Mouse (Mus musculus): ENCODE results near the gene Sfmbt1. TPM values are rescaled to one million over a fixed set of nuclear protein-coding genes. Genes with fewer than 3 reads are reported as not detected.
"Not testable (repeated sequence)": the region's sequence is repeated elsewhere in the genome, so short reads cannot be mapped to it uniquely, and the experiment has no call there.

Gene Sfmbt1
- polyA plus RNA-seq, 1 experiment from 2014 or later, result 14.9 TPM

- ATAC-seq (replicated peaks; ENCODE audit: low FRiP score, low TSS enrichment, low read depth) (no peak), DNase-seq (ENCODE audit: low spot score) (peak; percentile 41)
- Histone ChIP-seq H3K9ac (ENCODE audit: low read length) (no peak overlapping the region), H3K27ac (ENCODE audit: low read depth) (no peak overlapping the region), H3K36me3 (ENCODE audit: control insufficient read depth, insufficient read depth, low read length) (no peaks in the 10 kb centered on the region), H3K4me2 (ENCODE audit: low read length) (no peak overlapping the region), H3K4me3 (ENCODE audit: low read depth, low read length) (no peak overlapping the region), H3K9me3 (ENCODE audit: control insufficient read depth, low read length) (no peaks in the 10 kb centered on the region), H3K27me3 (replicated peaks; ENCODE audit: control insufficient read depth, insufficient read depth, low read length) (0 out of 2 replicates have a peak, but pooled peaks cover 2% of the 10 kb centered on the region), H3K4me1 (replicated peaks; ENCODE audit: control insufficient read depth, insufficient read depth, low read length) (no peaks in the 10 kb centered on the region)
- WGBS, result 70% methylated on average over 8 of the region's 8 CpGs
These were observed 10.4 kb upstream of the Sfmbt1 start for GRCm38 (mm10) chr14:30704098-30704855.

DNA sequence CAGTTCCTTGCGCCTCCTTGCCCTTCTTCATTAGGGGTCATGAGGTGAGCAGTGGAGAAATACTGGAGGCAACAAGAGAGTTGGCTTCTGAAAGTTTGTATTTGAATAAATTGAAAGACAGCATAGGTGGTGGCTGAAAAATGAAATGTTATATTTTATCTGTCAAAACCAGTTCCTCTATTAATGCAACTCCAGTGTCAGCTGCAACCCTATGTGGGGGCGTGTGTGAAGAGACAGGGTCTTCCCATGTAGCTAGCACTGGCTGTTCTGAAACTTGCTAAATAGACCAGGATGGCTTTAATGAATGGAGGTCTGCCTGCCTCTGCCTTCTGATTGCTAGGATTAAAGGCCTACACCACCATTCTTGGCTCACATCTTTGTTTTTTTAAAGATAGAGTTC lies 2.8 kb upstream of the Sfmbt1 start:
- no peak for DNase-seq (ENCODE audit: low spot score)
- H3K36me3 ChIP-seq (ENCODE audit: control insufficient read depth, insufficient read depth, low read length), result no peaks in the 10 kb centered on the region

DNA sequence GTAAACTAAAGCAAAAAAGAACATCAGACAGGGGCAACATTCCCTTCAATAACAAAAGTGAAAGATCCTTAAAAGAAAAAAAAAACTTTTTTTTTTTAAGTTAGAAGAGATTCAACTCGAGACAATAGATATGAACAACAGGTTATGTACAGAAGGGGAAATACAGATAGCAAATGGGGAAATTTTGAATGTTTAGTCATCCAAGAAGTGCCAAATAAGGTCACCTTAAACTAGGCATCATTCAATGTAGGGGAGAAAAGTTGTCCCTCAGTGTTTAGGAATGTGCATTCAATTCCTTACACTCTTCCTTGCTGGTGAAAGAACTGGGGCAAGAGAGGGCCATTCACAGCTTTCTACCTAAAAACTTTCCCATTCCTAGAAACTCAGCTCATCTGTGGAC lies 880 bp upstream of the Sfmbt1 start:
- H3K4me3 ChIP-seq (ENCODE audit: low read depth, low read length), result no peak overlapping the region
- no peak overlapping the region for H3K9ac ChIP-seq (ENCODE audit: low read length)
- H3K4me1 ChIP-seq (replicated peaks; ENCODE audit: control insufficient read depth, insufficient read depth, low read length), result peaks cover 8% of the 10 kb centered on the region
- H3K36me3 ChIP-seq (ENCODE audit: control insufficient read depth, insufficient read depth, low read length), result no peaks in the 10 kb centered on the region
- no peak overlapping the region for H3K27ac ChIP-seq (ENCODE audit: low read depth)
- peaks cover 15% of the 10 kb centered on the region for H3K27me3 ChIP-seq (replicated peaks; ENCODE audit: control insufficient read depth, insufficient read depth, low read length)
- H3K4me2 ChIP-seq (ENCODE audit: low read length), result no peak overlapping the region
- no peaks in the 10 kb centered on the region for H3K9me3 ChIP-seq (ENCODE audit: control insufficient read depth, low read length)
- WGBS, result 77% methylated on average over 1 of the region's 1 CpGs
- ATAC-seq (replicated peaks; ENCODE audit: low FRiP score, low TSS enrichment, low read depth) (no peak), DNase-seq (ENCODE audit: low spot score) (no peak)

More for the DNA sequence above, 2.8 kb upstream of the Sfmbt1 start:
- no peak overlapping the region for H3K4me2 ChIP-seq (ENCODE audit: low read length)
- ATAC-seq (replicated peaks; ENCODE audit: low FRiP score, low TSS enrichment, low read depth), result no peak
- H3K4me1 ChIP-seq (replicated peaks; ENCODE audit: control insufficient read depth, insufficient read depth, low read length), result peaks cover 5% of the 10 kb centered on the region
- peaks cover 15% of the 10 kb centered on the region for H3K27me3 ChIP-seq (replicated peaks; ENCODE audit: control insufficient read depth, insufficient read depth, low read length)
- 94% methylated on average over 2 of the region's 2 CpGs for whole genome bisulfite sequencing
- no peaks in the 10 kb centered on the region for H3K9me3 ChIP-seq (ENCODE audit: control insufficient read depth, low read length)
- no peak overlapping the region for H3K4me3 ChIP-seq (ENCODE audit: low read depth, low read length)
- no peak overlapping the region for H3K9ac ChIP-seq (ENCODE audit: low read length)
- no peak overlapping the region for H3K27ac ChIP-seq (ENCODE audit: low read depth)

DNA sequence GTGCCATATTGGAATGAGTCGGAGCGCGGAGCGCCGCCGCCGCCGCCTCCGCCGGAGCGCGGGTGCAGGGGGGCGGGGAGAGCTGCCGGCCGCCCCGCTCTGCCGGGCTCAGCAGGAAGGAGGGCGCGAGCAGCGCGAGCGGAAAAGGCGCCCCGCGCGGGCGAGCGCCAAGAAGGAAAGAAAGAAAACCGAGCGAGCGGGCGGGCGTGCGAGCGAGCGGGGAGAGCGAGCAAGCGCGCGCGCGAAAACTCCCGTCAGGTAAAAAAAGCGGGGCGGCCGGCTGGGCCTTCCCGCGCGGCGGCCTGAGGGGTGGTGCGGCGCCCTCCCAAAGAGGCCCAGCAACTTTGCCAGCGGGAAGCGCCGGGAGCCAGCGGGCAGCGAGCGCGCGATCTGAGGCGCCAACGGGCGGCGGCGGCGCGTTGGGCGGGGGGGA lies 985 bp downstream of the Sfmbt1 start:
- no peaks in the 10 kb centered on the region for H3K36me3 ChIP-seq (ENCODE audit: control insufficient read depth, insufficient read depth, low read length)
- under 1% methylated on average over 64 of the region's 68 CpGs for WGBS
- H3K4me2 ChIP-seq (ENCODE audit: low read length), result peak overlapping the region; percentile 69
- H3K4me1 ChIP-seq (replicated peaks; ENCODE audit: control insufficient read depth, insufficient read depth, low read length), result peaks cover 8% of the 10 kb centered on the region
- peaks cover 15% of the 10 kb centered on the region for H3K27me3 ChIP-seq (replicated peaks; ENCODE audit: control insufficient read depth, insufficient read depth, low read length)
- DNase-seq (ENCODE audit: low spot score) (peak; percentile 85), ATAC-seq (replicated peaks; ENCODE audit: low FRiP score, low TSS enrichment, low read depth) (peak; percentile 86)
- peak overlapping the region; percentile 89 for H3K27ac ChIP-seq (ENCODE audit: low read depth)
- no peaks in the 10 kb centered on the region for H3K9me3 ChIP-seq (ENCODE audit: control insufficient read depth, low read length)
- peak overlapping the region; percentile 73 for H3K4me3 ChIP-seq (ENCODE audit: low read depth, low read length)
- peak overlapping the region; percentile 80 for H3K9ac ChIP-seq (ENCODE audit: low read length)

GRCm38 (mm10) chr14:30716051-30716952 lies 1.7 kb downstream of the Sfmbt1 start:
- Histone ChIP-seq H3K4me2 (ENCODE audit: low read length) (peak overlapping the region; percentile 69), H3K9ac (ENCODE audit: low read length) (peak overlapping the region; percentile 80), H3K27ac (ENCODE audit: low read depth) (peak overlapping the region; percentile 89), H3K4me1 (replicated peaks; ENCODE audit: control insufficient read depth, insufficient read depth, low read length) (peaks cover 8% of the 10 kb centered on the region), H3K27me3 (replicated peaks; ENCODE audit: control insufficient read depth, insufficient read depth, low read length) (peaks cover 15% of the 10 kb centered on the region), H3K9me3 (ENCODE audit: control insufficient read depth, low read length) (no peaks in the 10 kb centered on the region), H3K4me3 (ENCODE audit: low read depth, low read length) (peak overlapping the region; percentile 73), H3K36me3 (ENCODE audit: control insufficient read depth, insufficient read depth, low read length) (no peaks in the 10 kb centered on the region)
- ATAC-seq (replicated peaks; ENCODE audit: low FRiP score, low TSS enrichment, low read depth) (peak; percentile 56; the same call in 1 of the 2 replicates), DNase-seq (ENCODE audit: low spot score) (peak; percentile 83)
- under 1% methylated on average over 94 of the region's 106 CpGs for whole genome bisulfite sequencing

DNA sequence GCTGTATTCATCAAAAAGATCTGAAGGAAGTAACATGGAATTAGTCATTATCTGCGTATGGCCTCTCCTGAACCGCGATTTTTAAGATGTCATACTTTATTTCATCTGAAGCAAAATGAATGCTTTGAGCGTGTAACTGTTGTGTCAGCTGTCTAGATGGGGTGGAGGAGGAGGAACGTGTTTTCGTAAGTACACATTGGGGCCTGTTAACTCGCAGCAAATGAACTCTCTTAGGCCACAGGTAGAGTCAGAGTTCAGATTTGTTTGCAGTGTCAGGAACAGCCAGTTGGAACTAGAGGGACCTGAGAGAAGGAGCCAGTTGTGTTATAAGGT lies 2.3 kb downstream of the Sfmbt1 start:
- ATAC-seq (replicated peaks; ENCODE audit: low FRiP score, low TSS enrichment, low read depth) (no peak), DNase-seq (ENCODE audit: low spot score) (no peak)
- WGBS, result 12% methylated on average over 7 of the region's 7 CpGs

GRCm38 (mm10) chr14:30718696-30719095 lies 4.0 kb downstream of the Sfmbt1 start:
- not testable (repeated sequence) for H3K9ac ChIP-seq (ENCODE audit: low read length); H3K36me3 ChIP-seq (ENCODE audit: control insufficient read depth, insufficient read depth, low read length); H3K4me1 ChIP-seq (replicated peaks; ENCODE audit: control insufficient read depth, insufficient read depth, low read length); ATAC-seq (replicated peaks; ENCODE audit: low FRiP score, low TSS enrichment, low read depth); H3K4me2 ChIP-seq (ENCODE audit: low read length); DNase-seq (ENCODE audit: low spot score); H3K9me3 ChIP-seq (ENCODE audit: control insufficient read depth, low read length); H3K4me3 ChIP-seq (ENCODE audit: low read depth, low read length); H3K27ac ChIP-seq (ENCODE audit: low read depth)
- H3K27me3 ChIP-seq (replicated peaks; ENCODE audit: control insufficient read depth, insufficient read depth, low read length), result peaks cover 12% of the 10 kb centered on the region
- WGBS, result 100% methylated on average over 1 of the region's 1 CpGs

More for the DNA sequence above, 2.3 kb downstream of the Sfmbt1 start:
- Histone ChIP-seq H3K9ac (ENCODE audit: low read length) (peak overlapping the region; percentile 80), H3K27ac (ENCODE audit: low read depth) (0 out of 2 replicates have a peak overlapping the region, but pooled peaks have one; percentile 89), H3K9me3 (ENCODE audit: control insufficient read depth, low read length) (no peaks in the 10 kb centered on the region), H3K4me3 (ENCODE audit: low read depth, low read length) (peak overlapping the region; percentile 73), H3K4me2 (ENCODE audit: low read length) (peak overlapping the region; percentile 69), H3K27me3 (replicated peaks; ENCODE audit: control insufficient read depth, insufficient read depth, low read length) (peaks cover 15% of the 10 kb centered on the region), H3K4me1 (replicated peaks; ENCODE audit: control insufficient read depth, insufficient read depth, low read length) (peaks cover 8% of the 10 kb centered on the region), H3K36me3 (ENCODE audit: control insufficient read depth, insufficient read depth, low read length) (no peaks in the 10 kb centered on the region)

DNA sequence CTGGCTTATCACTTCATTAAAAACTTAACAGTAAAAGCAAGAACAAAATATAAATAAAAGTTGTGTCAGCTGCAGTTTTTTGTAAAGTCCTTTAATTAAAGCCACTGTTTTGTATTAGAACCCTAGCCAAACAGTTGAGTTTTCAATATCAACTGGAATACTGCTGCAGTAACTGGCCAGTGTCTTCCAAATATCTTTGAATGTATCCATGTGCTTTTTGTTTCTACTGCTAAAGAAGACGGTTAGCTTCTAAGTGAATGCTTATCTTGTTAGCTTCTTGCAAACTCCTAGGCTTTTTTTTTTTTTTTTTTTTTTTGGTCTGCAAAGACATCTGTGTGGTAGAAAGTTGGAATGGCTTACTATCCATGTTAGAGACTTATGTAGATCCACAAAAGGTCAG lies 4.9 kb downstream of the Sfmbt1 start:
- Histone ChIP-seq H3K36me3 (ENCODE audit: control insufficient read depth, insufficient read depth, low read length) (no peaks in the 10 kb centered on the region), H3K9me3 (ENCODE audit: control insufficient read depth, low read length) (no peaks in the 10 kb centered on the region), H3K4me2 (ENCODE audit: low read length) (no peak overlapping the region), H3K9ac (ENCODE audit: low read length) (no peak overlapping the region), H3K27me3 (replicated peaks; ENCODE audit: control insufficient read depth, insufficient read depth, low read length) (peaks cover 5% of the 10 kb centered on the region), H3K4me1 (replicated peaks; ENCODE audit: control insufficient read depth, insufficient read depth, low read length) (peaks cover 8% of the 10 kb centered on the region), H3K27ac (ENCODE audit: low read depth) (no peak overlapping the region), H3K4me3 (ENCODE audit: low read depth, low read length) (no peak overlapping the region)
- no peak for ATAC-seq (replicated peaks; ENCODE audit: low FRiP score, low TSS enrichment, low read depth)
- 68% methylated on average over 1 of the region's 1 CpGs for WGBS
- DNase-seq (ENCODE audit: low spot score), result no peak

Data from intestine, embryonic 14.5 days (tissue).